Mouse (Mus musculus) layer of hippocampus, postnatal 36 days (tissue): ENCODE data around the gene Rnf220. TPM values are rescaled to one million over a fixed set of nuclear protein-coding genes. Genes with fewer than 3 reads are reported as not detected.

Source experiments
- DNase-seq, 2 experiments: peaks; one replicate each; pipeline ENCODE4 v3.0.0; 2022
- total RNA-seq, 2 experiments: library from RNA; stranded (reverse); gene quantifications; 2 replicates each; pipeline ENCODE4 v1.2.3; 2021

The Rnf220 gene
- total RNA-seq, 2 experiments from 2014 or later, result 164 to 175 TPM

GRCm38 (mm10) chr4:117339796-117340195 is 157.1 kb downstream of the Rnf220 start:
- DNase-seq, result no peak

- DNase-seq, result no peak
Measured at GRCm38 (mm10) chr4:117330836-117331475, 165.9 kb downstream of the Rnf220 start.

GRCm38 (mm10) chr4:117330132-117330531 is 166.7 kb downstream of the Rnf220 start:
- no peak for DNase-seq

- no peak for DNase-seq
Measured at GRCm38 (mm10) chr4:117326915-117327314, 169.9 kb downstream of the Rnf220 start.

- DNase-seq, result no peak
Measured at GRCm38 (mm10) chr4:117325076-117325475, 171.8 kb downstream of the Rnf220 start.

GRCm38 (mm10) chr4:117323515-117324344 is 173.1 kb downstream of the Rnf220 start:
- peak; percentile 49 to 61 for DNase-seq

GRCm38 (mm10) chr4:117321011-117321410 is 175.8 kb downstream of the Rnf220 start:
- DNase-seq, result no peak

- no peak for DNase-seq
Measured at GRCm38 (mm10) chr4:117318508-117318907, 178.3 kb downstream of the Rnf220 start.

GRCm38 (mm10) chr4:117317701-117318190 is 179.1 kb downstream of the Rnf220 start:
- peak; percentile 50 to 53 for DNase-seq

- no peak for DNase-seq
Measured at GRCm38 (mm10) chr4:117316800-117317199, 180.1 kb downstream of the Rnf220 start.

- no peak for DNase-seq
Measured at GRCm38 (mm10) chr4:117314849-117315500, 181.9 kb downstream of the Rnf220 start.

GRCm38 (mm10) chr4:117313085-117313424 is 183.8 kb downstream of the Rnf220 start:
- no peak for DNase-seq

GRCm38 (mm10) chr4:117312416-117313084 is 184.3 kb downstream of the Rnf220 start:
- no peak for DNase-seq

GRCm38 (mm10) chr4:117311891-117312290 is 185.0 kb downstream of the Rnf220 start:
- no peak for DNase-seq

- DNase-seq, result no peak
Measured at GRCm38 (mm10) chr4:117309427-117309826, 187.4 kb downstream of the Rnf220 start.

- no peak for DNase-seq
Measured at GRCm38 (mm10) chr4:117307270-117307669, 189.6 kb downstream of the Rnf220 start.

GRCm38 (mm10) chr4:117305461-117305860 is 191.4 kb downstream of the Rnf220 start:
- DNase-seq, result no peak

- DNase-seq, result no peak
Measured at GRCm38 (mm10) chr4:117304239-117305025, 192.4 kb downstream of the Rnf220 start.

GRCm38 (mm10) chr4:117303581-117304238 is 193.1 kb downstream of the Rnf220 start:
- no peak for DNase-seq

- DNase-seq, result no peak
Measured at GRCm38 (mm10) chr4:117302027-117302806, 194.6 kb downstream of the Rnf220 start.
